Mouse (Mus musculus) liver, embryonic 13.5 days (tissue): Measurements from ENCODE around the gene Usp29. TPM values are rescaled to one million over a fixed set of nuclear protein-coding genes. Genes with fewer than 3 reads are reported as not detected.

Experiments
- ATAC-seq: fragments of 200-750 bp; cut with Nextera tagmentation; 2 replicates; pipeline ENCODE4 v1.8.0; 2017; ENCODE audit warnings: low read depth, mild to moderate bottlenecking, moderate number of reproducible peaks, moderate library complexity
- DNase-seq: peaks from one replicate; pipeline ENCODE4 v3.0.0; 2022
- H3K27ac ChIP-seq: fragments of 300-500 bp; sonication (generic); 2 replicates; pipeline ENCODE4 v1.5.1; 2015; ENCODE audit warnings: moderate library complexity, mild to moderate bottlenecking, inconsistent platforms
- H3K27me3 ChIP-seq: fragments of 300-500 bp; sonication (generic); 2 replicates; pipeline ENCODE4 v1.6.1; 2015; ENCODE audit warnings: mild to moderate bottlenecking, inconsistent platforms
- H3K36me3 ChIP-seq: fragments of 300-500 bp; sonication (generic); 2 replicates; pipeline ENCODE4 v1.6.1; 2015; ENCODE audit warnings: mild to moderate bottlenecking, inconsistent platforms
- H3K4me1 ChIP-seq: fragments of 300-500 bp; sonication (generic); replicated peaks from 2 replicates; pipeline ENCODE4 v1.6.1; 2015; ENCODE audit warnings: inconsistent platforms
- H3K4me2 ChIP-seq: fragments of 300-500 bp; sonication (generic); 2 replicates; pipeline ENCODE4 v1.6.1; 2015; ENCODE audit warnings: inconsistent platforms, mild to moderate bottlenecking, moderate library complexity
- H3K4me3 ChIP-seq: fragments of 300-500 bp; sonication (generic); replicated peaks from 2 replicates; pipeline ENCODE4 v1.5.1; 2015; ENCODE audit warnings: mild to moderate bottlenecking, inconsistent platforms
- H3K9ac ChIP-seq: fragments of 300-500 bp; sonication (generic); 2 replicates; pipeline ENCODE4 v1.6.1; 2015; ENCODE audit warnings: mild to moderate bottlenecking, inconsistent platforms
- H3K9me3 ChIP-seq: fragments of 300-500 bp; sonication (generic); replicated peaks from 2 replicates; pipeline ENCODE4 v1.6.1; 2016; ENCODE audit warnings: inconsistent platforms
- WGBS: fragments of 180-500 bp; shearing (Covaris S2); methylation state at CpG from one replicate; pipeline ENCODE4 v1.1.7; 2015; ENCODE audit not compliant: insufficient replicate concordance; 5-methylcytosine and 5-hydroxymethylcytosine counted together
- polyA plus RNA-seq: library from polyadenylated mRNA; unstranded; fragments of >200 nt; fragmentation: Nextera tagmentation; extraction: Ambion mirVana; gene quantifications from 2 replicates; pipeline ENCODE4 v1.2.1, GENCODE M21; 2015

The Usp29 gene
- polyA plus RNA-seq, 1 experiment from 2014 or later = 1.9 TPM

- no peak overlapping the region for H3K9ac ChIP-seq
- H3K9me3 ChIP-seq = no peaks in the 10 kb centered on the region
- no peak for ATAC-seq
- no peaks in the 10 kb centered on the region for H3K4me1 ChIP-seq
- no peak overlapping the region for H3K4me2 ChIP-seq
- DNase-seq = no peak
- WGBS = 61% methylated on average over 6 of the region's 6 CpGs
- H3K27me3 ChIP-seq = no peaks in the 10 kb centered on the region
- no peak overlapping the region for H3K27ac ChIP-seq
- no peak overlapping the region for H3K4me3 ChIP-seq
- H3K36me3 ChIP-seq = no peaks in the 10 kb centered on the region
Measured at GRCm38 (mm10) chr7:6820296-6820695, 89.9 kb downstream of the Usp29 start.

- no peak for ATAC-seq
- H3K27me3 ChIP-seq = no peaks in the 10 kb centered on the region
- H3K4me2 ChIP-seq = no peak overlapping the region
- WGBS = 65% methylated on average over 4 of the region's 4 CpGs
- H3K4me3 ChIP-seq = no peak overlapping the region
- no peaks in the 10 kb centered on the region for H3K36me3 ChIP-seq
- H3K4me1 ChIP-seq = no peaks in the 10 kb centered on the region
- no peak for DNase-seq
- no peak overlapping the region for H3K9ac ChIP-seq
- no peaks in the 10 kb centered on the region for H3K9me3 ChIP-seq
- H3K27ac ChIP-seq = no peak overlapping the region
Measured at GRCm38 (mm10) chr7:6822633-6823032, 92.3 kb downstream of the Usp29 start.

DNA sequence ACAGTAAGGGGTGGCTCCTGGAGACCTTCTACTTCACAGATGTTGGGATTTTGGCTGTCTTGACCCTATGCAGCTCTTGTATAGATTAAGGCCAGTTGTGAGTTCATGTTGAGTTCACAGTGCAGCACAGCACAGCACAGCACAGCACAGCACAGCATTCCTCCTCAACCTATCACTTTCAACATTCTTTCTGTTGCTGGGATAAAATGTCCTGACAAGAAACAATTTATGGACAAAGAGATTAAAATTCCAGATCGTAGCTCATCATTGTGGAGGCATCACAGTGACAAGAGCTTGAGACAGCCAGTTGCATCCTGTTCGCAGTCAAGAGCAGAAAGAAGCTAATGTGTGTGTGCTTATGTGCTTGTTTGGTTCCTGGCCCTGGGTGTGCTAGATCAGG is 93.3 kb downstream of the Usp29 start:
- no peaks in the 10 kb centered on the region for H3K36me3 ChIP-seq
- no peaks in the 10 kb centered on the region for H3K9me3 ChIP-seq
- H3K4me3 ChIP-seq = no peak overlapping the region
- no peak overlapping the region for H3K9ac ChIP-seq
- ATAC-seq = no peak
- DNase-seq = no peak
- WGBS = 52% methylated on average over 2 of the region's 2 CpGs
- H3K4me1 ChIP-seq = no peaks in the 10 kb centered on the region
- no peaks in the 10 kb centered on the region for H3K27me3 ChIP-seq
- no peak overlapping the region for H3K27ac ChIP-seq
- no peak overlapping the region for H3K4me2 ChIP-seq

- no peaks in the 10 kb centered on the region for H3K9me3 ChIP-seq
- H3K27ac ChIP-seq = no peak overlapping the region
- H3K27me3 ChIP-seq = no peaks in the 10 kb centered on the region
- WGBS = 73% methylated on average over 11 of the region's 11 CpGs
- H3K4me3 ChIP-seq = no peak overlapping the region
- no peaks in the 10 kb centered on the region for H3K4me1 ChIP-seq
- H3K36me3 ChIP-seq = no peaks in the 10 kb centered on the region
- no peak overlapping the region for H3K4me2 ChIP-seq
- ATAC-seq (no peak; the same call in 1 of the 2 replicates), DNase-seq (no peak)
- no peak overlapping the region for H3K9ac ChIP-seq
Measured at GRCm38 (mm10) chr7:6825966-6826647, 95.7 kb downstream of the Usp29 start.

DNA sequence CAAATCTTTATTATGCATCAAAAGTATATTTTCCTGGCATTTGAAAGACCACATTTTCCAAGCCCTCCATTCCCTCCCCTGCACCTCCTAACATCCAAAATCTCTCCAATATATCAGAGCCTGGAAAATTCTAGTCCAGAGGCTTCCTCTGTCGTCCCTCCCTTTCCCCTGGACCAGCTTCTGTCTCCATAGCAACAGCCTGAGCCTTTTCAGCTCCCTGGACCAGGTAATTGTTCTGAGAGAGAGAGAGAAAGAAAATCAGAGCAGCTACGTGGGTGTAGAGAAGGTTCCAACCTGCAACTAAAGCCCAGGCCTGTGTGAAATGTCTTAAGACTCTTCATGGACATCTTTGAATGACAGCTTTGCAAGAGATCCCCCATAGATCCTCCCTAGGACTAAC is 98.8 kb downstream of the Usp29 start:
- 28% methylated on average over 2 of the region's 2 CpGs for WGBS
- no peak overlapping the region for H3K4me3 ChIP-seq
- H3K9ac ChIP-seq = no peak overlapping the region
- no peaks in the 10 kb centered on the region for H3K9me3 ChIP-seq
- H3K27ac ChIP-seq = no peak overlapping the region
- no peak for ATAC-seq
- no peaks in the 10 kb centered on the region for H3K36me3 ChIP-seq
- DNase-seq = no peak
- no peaks in the 10 kb centered on the region for H3K4me1 ChIP-seq
- H3K27me3 ChIP-seq = no peaks in the 10 kb centered on the region
- no peak overlapping the region for H3K4me2 ChIP-seq

DNA sequence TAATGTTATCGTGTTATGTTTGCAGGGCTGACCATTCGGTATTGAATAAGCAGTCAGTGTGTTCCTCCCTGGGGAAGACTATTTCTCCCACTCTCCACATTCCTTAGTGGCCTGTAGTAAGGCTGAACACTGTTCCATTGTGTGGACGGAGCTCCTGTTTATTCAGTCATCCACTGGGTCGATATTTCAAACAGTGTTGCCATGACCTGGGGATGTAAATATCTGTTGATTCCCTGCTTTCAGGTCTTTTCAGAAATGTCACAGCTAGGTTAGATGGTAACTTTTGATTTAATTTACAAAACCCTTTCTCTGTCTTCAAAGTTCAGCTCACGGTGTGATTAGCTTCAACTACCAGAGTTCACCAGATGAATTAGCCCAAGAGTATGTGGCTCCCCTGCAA is 104.6 kb downstream of the Usp29 start:
- H3K27me3 ChIP-seq = no peaks in the 10 kb centered on the region
- DNase-seq (no peak), ATAC-seq (no peak)
- no peak overlapping the region for H3K4me3 ChIP-seq
- H3K9me3 ChIP-seq = no peaks in the 10 kb centered on the region
- no peak overlapping the region for H3K4me2 ChIP-seq
- H3K36me3 ChIP-seq = no peaks in the 10 kb centered on the region
- 0 out of 2 replicates have a peak overlapping the region, but pooled peaks have one; percentile 18 for H3K27ac ChIP-seq
- 50% methylated on average over 5 of the region's 5 CpGs for WGBS
- no peaks in the 10 kb centered on the region for H3K4me1 ChIP-seq
- no peak overlapping the region for H3K9ac ChIP-seq

DNA sequence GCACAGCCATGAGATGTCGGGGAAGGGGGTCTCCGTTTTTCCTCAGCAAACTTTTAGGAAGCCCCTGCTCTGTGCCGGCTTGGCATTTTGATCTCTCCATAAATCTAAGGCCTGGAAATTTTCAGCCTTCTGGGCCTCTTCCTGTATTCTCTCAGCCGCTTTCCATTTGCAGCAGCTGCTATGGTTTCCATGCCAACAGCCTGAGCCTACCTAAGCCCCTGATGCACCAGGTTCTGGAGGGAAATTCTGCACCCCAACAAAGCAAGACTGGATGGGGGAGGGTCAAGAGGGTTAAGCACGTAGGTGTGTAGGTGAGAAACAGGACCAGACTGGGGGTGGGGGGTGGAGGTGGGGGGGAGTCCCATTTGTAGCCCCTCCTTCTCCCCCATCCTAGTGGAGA is 105.0 kb downstream of the Usp29 start:
- ATAC-seq (no peak), DNase-seq (no peak)
- H3K9me3 ChIP-seq = no peaks in the 10 kb centered on the region
- no peak overlapping the region for H3K9ac ChIP-seq
- no peaks in the 10 kb centered on the region for H3K4me1 ChIP-seq
- H3K36me3 ChIP-seq = no peaks in the 10 kb centered on the region
- 0 out of 2 replicates have a peak overlapping the region, but pooled peaks have one; percentile 18 for H3K27ac ChIP-seq
- no peaks in the 10 kb centered on the region for H3K27me3 ChIP-seq
- 24% methylated on average over 5 of the region's 5 CpGs for WGBS
- H3K4me2 ChIP-seq = no peak overlapping the region
- no peak overlapping the region for H3K4me3 ChIP-seq

- Histone ChIP-seq H3K27ac (peak overlapping the region; percentile 54), H3K36me3 (no peaks in the 10 kb centered on the region), H3K4me3 (no peak overlapping the region), H3K9me3 (no peaks in the 10 kb centered on the region), H3K4me1 (no peaks in the 10 kb centered on the region), H3K4me2 (no peak overlapping the region), H3K9ac (no peak overlapping the region), H3K27me3 (no peaks in the 10 kb centered on the region)
- DNase-seq = no peak
- no peak for ATAC-seq
- 45% methylated on average over 3 of the region's 3 CpGs for WGBS
Measured at GRCm38 (mm10) chr7:6837297-6837925, 107.0 kb downstream of the Usp29 start.

- Histone ChIP-seq H3K9me3 (no peaks in the 10 kb centered on the region), H3K9ac (no peak overlapping the region), H3K4me1 (no peaks in the 10 kb centered on the region), H3K36me3 (no peaks in the 10 kb centered on the region), H3K27me3 (no peaks in the 10 kb centered on the region), H3K4me3 (no peak overlapping the region), H3K27ac (peak overlapping the region; percentile 54), H3K4me2 (no peak overlapping the region)
- DNase-seq (no peak), ATAC-seq (peak; percentile 72)
- 48% methylated on average over 9 of the region's 9 CpGs for WGBS
Measured at GRCm38 (mm10) chr7:6837926-6838554, 107.7 kb downstream of the Usp29 start.

DNA sequence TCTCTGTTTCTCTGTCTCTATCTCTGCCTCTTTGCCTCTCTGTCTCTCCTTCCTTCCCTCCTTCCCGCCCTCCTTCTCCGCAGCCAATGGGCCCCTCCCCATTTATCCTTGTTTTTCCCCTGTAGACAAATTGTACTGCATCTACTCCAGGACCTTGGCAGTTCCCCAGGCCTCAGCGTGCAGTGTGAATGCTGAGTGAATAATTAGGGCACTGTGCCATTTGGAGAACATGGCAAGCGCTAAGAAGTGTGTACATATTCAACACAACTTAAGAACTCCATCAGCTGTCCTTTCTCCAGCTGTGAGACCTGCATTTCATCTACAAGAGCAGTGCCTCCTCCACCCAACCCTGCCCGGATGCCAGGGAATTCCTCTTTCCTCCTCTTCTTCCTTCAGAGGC is 110.5 kb downstream of the Usp29 start:
- Histone ChIP-seq H3K9me3 (no peaks in the 10 kb centered on the region), H3K27me3 (no peaks in the 10 kb centered on the region), H3K4me3 (no peak overlapping the region), H3K4me1 (no peaks in the 10 kb centered on the region), H3K27ac (no peak overlapping the region), H3K4me2 (no peak overlapping the region), H3K9ac (no peak overlapping the region), H3K36me3 (no peaks in the 10 kb centered on the region)
- DNase-seq (no peak), ATAC-seq (no peak)
- 63% methylated on average over 5 of the region's 5 CpGs for WGBS

DNA sequence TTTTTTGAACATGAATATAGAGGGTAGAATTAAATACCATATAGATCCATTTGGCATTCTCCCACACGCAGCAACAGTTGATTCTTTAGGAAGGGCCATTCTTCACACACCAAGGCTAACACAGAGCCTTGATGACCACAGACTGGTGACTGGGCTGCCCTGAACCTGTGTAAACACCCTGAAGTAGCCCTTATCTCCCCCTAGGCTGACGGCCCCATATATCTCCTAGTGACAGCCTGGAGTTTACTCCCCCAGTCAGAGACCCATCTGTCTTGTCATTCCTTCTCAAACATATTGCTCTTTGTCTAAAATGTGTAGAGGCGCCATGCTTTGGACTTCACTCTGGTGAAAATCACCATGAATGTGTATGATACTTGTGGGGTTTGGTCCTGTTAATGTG is 119.1 kb downstream of the Usp29 start:
- H3K4me3 ChIP-seq = no peak overlapping the region
- DNase-seq = no peak
- 59% methylated on average over 3 of the region's 3 CpGs for WGBS
- H3K36me3 ChIP-seq = no peaks in the 10 kb centered on the region
- no peaks in the 10 kb centered on the region for H3K27me3 ChIP-seq
- H3K4me2 ChIP-seq = no peak overlapping the region
- H3K4me1 ChIP-seq = 0 out of 2 replicates have a peak, but pooled peaks cover 2% of the 10 kb centered on the region
- no peak overlapping the region for H3K9ac ChIP-seq
- ATAC-seq = no peak
- H3K27ac ChIP-seq = no peak overlapping the region
- H3K9me3 ChIP-seq = no peaks in the 10 kb centered on the region
